Mouse (Mus musculus) stomach, embryonic 15.5 days (tissue): Measurements from ENCODE around the gene Tapt1. TPM values are rescaled to one million over a fixed set of nuclear protein-coding genes. Genes with fewer than 3 reads are reported as not detected.
A peak's percentile ranks its signal among the peaks of the same experiment; 100 is the strongest.

Experiments used
- ATAC-seq: fragments of 200-750 bp; cut with Nextera tagmentation; 2 replicates; pipeline ENCODE4 v1.8.0; 2017; ENCODE audit warnings: low read depth, moderate number of reproducible peaks, moderate TSS enrichment; ENCODE audit not compliant: insufficient read depth, low FRiP score
- H3K27ac ChIP-seq: fragments of 300-500 bp; sonication (generic); 2 replicates; pipeline ENCODE4 v1.5.1; 2015; ENCODE audit warnings: mild to moderate bottlenecking, inconsistent platforms
- H3K27me3 ChIP-seq: fragments of 300-500 bp; sonication (generic); replicated peaks from 2 replicates; pipeline ENCODE4 v1.6.1; 2015; ENCODE audit warnings: inconsistent platforms
- H3K36me3 ChIP-seq: fragments of 300-500 bp; sonication (generic); 2 replicates; pipeline ENCODE4 v1.6.1; 2015; ENCODE audit warnings: inconsistent platforms
- H3K4me1 ChIP-seq: fragments of 300-500 bp; sonication (generic); 2 replicates; pipeline ENCODE4 v1.6.1; 2015; ENCODE audit warnings: inconsistent platforms
- H3K4me2 ChIP-seq: fragments of 300-500 bp; sonication (generic); 2 replicates; pipeline ENCODE4 v1.6.1; 2015; ENCODE audit warnings: mild to moderate bottlenecking, inconsistent platforms
- H3K4me3 ChIP-seq: fragments of 300-500 bp; sonication (generic); replicated peaks from 2 replicates; pipeline ENCODE4 v1.5.1; 2015; ENCODE audit warnings: inconsistent platforms
- H3K9ac ChIP-seq: fragments of 300-500 bp; sonication (generic); 2 replicates; pipeline ENCODE4 v1.6.1; 2015; ENCODE audit warnings: inconsistent platforms
- H3K9me3 ChIP-seq: fragments of 300-500 bp; sonication (generic); 2 replicates; pipeline ENCODE4 v1.6.1; 2016; ENCODE audit warnings: inconsistent platforms
- WGBS: fragments of 180-500 bp; shearing (Covaris S2); methylation state at CpG from one replicate; pipeline ENCODE4 v1.1.7; 2015; 5-methylcytosine and 5-hydroxymethylcytosine counted together
- polyA plus RNA-seq: library from polyadenylated mRNA; unstranded; fragments of >200 nt; fragmentation: Nextera tagmentation; extraction: Ambion mirVana; gene quantifications from 2 replicates; pipeline ENCODE4 v1.2.1, GENCODE M21; 2015

Tapt1 gene
- polyA plus RNA-seq, 1 experiment from 2014 or later = 29.7 TPM

- no peak overlapping the region for H3K9ac ChIP-seq
- no peaks in the 10 kb centered on the region for H3K4me1 ChIP-seq
- H3K27ac ChIP-seq = no peak overlapping the region
- H3K27me3 ChIP-seq = no peaks in the 10 kb centered on the region
- H3K36me3 ChIP-seq = no peaks in the 10 kb centered on the region
- H3K9me3 ChIP-seq = no peaks in the 10 kb centered on the region
- 57% methylated on average over 2 of the region's 2 CpGs for WGBS
- H3K4me3 ChIP-seq = no peak overlapping the region
- ATAC-seq = peak; percentile 68; the same call in 1 of the 2 replicates
- no peak overlapping the region for H3K4me2 ChIP-seq
Observed at GRCm38 (mm10) chr5:44214025-44214424, 12.4 kb downstream of the Tapt1 start.

GRCm38 (mm10) chr5:44213391-44213790 is 13.0 kb downstream of the Tapt1 start:
- Histone ChIP-seq H3K36me3 (no peaks in the 10 kb centered on the region), H3K27me3 (no peaks in the 10 kb centered on the region), H3K9me3 (no peaks in the 10 kb centered on the region), H3K9ac (no peak overlapping the region), H3K4me1 (no peaks in the 10 kb centered on the region), H3K4me3 (no peak overlapping the region), H3K4me2 (no peak overlapping the region), H3K27ac (no peak overlapping the region)
- WGBS = 89% methylated on average over 5 of the region's 5 CpGs
- ATAC-seq = no peak

- H3K9me3 ChIP-seq = no peaks in the 10 kb centered on the region
- no peak for ATAC-seq
- H3K4me3 ChIP-seq = no peak overlapping the region
- no peak overlapping the region for H3K27ac ChIP-seq
- no peaks in the 10 kb centered on the region for H3K36me3 ChIP-seq
- WGBS = 75% methylated on average over 6 of the region's 6 CpGs
- H3K4me1 ChIP-seq = no peaks in the 10 kb centered on the region
- no peak overlapping the region for H3K9ac ChIP-seq
- no peak overlapping the region for H3K4me2 ChIP-seq
- H3K27me3 ChIP-seq = no peaks in the 10 kb centered on the region
Observed at GRCm38 (mm10) chr5:44211818-44212465, 14.5 kb downstream of the Tapt1 start.

GRCm38 (mm10) chr5:44207286-44207685 is 19.1 kb downstream of the Tapt1 start:
- ATAC-seq = no peak
- Histone ChIP-seq H3K4me1 (no peaks in the 10 kb centered on the region), H3K27ac (no peak overlapping the region), H3K4me3 (no peak overlapping the region), H3K9me3 (no peaks in the 10 kb centered on the region), H3K36me3 (no peaks in the 10 kb centered on the region), H3K27me3 (no peaks in the 10 kb centered on the region), H3K4me2 (no peak overlapping the region), H3K9ac (no peak overlapping the region)
- 79% methylated on average over 4 of the region's 4 CpGs for WGBS

- no peaks in the 10 kb centered on the region for H3K27me3 ChIP-seq
- no peaks in the 10 kb centered on the region for H3K9me3 ChIP-seq
- H3K4me2 ChIP-seq = no peak overlapping the region
- H3K4me3 ChIP-seq = no peak overlapping the region
- 78% methylated on average over 5 of the region's 5 CpGs for WGBS
- no peak overlapping the region for H3K9ac ChIP-seq
- H3K36me3 ChIP-seq = no peaks in the 10 kb centered on the region
- ATAC-seq = no peak
- H3K27ac ChIP-seq = no peak overlapping the region
- H3K4me1 ChIP-seq = no peaks in the 10 kb centered on the region
Observed at GRCm38 (mm10) chr5:44206651-44207050, 19.8 kb downstream of the Tapt1 start.

GRCm38 (mm10) chr5:44203410-44203809 is 23.0 kb downstream of the Tapt1 start:
- Histone ChIP-seq H3K4me1 (no peaks in the 10 kb centered on the region), H3K9ac (no peak overlapping the region), H3K4me3 (no peak overlapping the region), H3K27me3 (no peaks in the 10 kb centered on the region), H3K27ac (no peak overlapping the region), H3K36me3 (0 out of 2 replicates have a peak, but pooled peaks cover 2% of the 10 kb centered on the region), H3K4me2 (no peak overlapping the region), H3K9me3 (no peaks in the 10 kb centered on the region)
- ATAC-seq = peak; percentile 72; the same call in 1 of the 2 replicates
- WGBS = 67% methylated on average over 1 of the region's 1 CpGs

GRCm38 (mm10) chr5:44201665-44202064 is 24.8 kb downstream of the Tapt1 start:
- Histone ChIP-seq H3K4me1 (no peaks in the 10 kb centered on the region), H3K9ac (no peak overlapping the region), H3K27ac (no peak overlapping the region), H3K36me3 (0 out of 2 replicates have a peak, but pooled peaks cover 2% of the 10 kb centered on the region), H3K4me3 (no peak overlapping the region), H3K4me2 (no peak overlapping the region), H3K9me3 (no peaks in the 10 kb centered on the region), H3K27me3 (no peaks in the 10 kb centered on the region)
- no peak for ATAC-seq

- H3K27me3 ChIP-seq = no peaks in the 10 kb centered on the region
- no peak for ATAC-seq
- H3K36me3 ChIP-seq = peaks cover 3% of the 10 kb centered on the region; the same call in 1 of the 2 replicates
- no peak overlapping the region for H3K4me3 ChIP-seq
- H3K4me2 ChIP-seq = no peak overlapping the region
- H3K9me3 ChIP-seq = no peaks in the 10 kb centered on the region
- 80% methylated on average over 4 of the region's 4 CpGs for WGBS
- H3K9ac ChIP-seq = no peak overlapping the region
- H3K27ac ChIP-seq = no peak overlapping the region
- no peaks in the 10 kb centered on the region for H3K4me1 ChIP-seq
Observed at GRCm38 (mm10) chr5:44199109-44199508, 27.3 kb downstream of the Tapt1 start.

GRCm38 (mm10) chr5:44198471-44198870 is 28.0 kb downstream of the Tapt1 start:
- Histone ChIP-seq H3K4me1 (no peaks in the 10 kb centered on the region), H3K9me3 (no peaks in the 10 kb centered on the region), H3K9ac (no peak overlapping the region), H3K27ac (no peak overlapping the region), H3K4me3 (no peak overlapping the region), H3K4me2 (no peak overlapping the region), H3K36me3 (peaks cover 7% of the 10 kb centered on the region), H3K27me3 (no peaks in the 10 kb centered on the region)
- 91% methylated on average over 4 of the region's 4 CpGs for WGBS
- no peak for ATAC-seq

- no peak overlapping the region for H3K27ac ChIP-seq
- WGBS = 80% methylated on average over 5 of the region's 5 CpGs
- peaks cover 12% of the 10 kb centered on the region for H3K36me3 ChIP-seq
- no peak overlapping the region for H3K4me3 ChIP-seq
- no peak overlapping the region for H3K4me2 ChIP-seq
- H3K4me1 ChIP-seq = no peaks in the 10 kb centered on the region
- no peaks in the 10 kb centered on the region for H3K27me3 ChIP-seq
- H3K9me3 ChIP-seq = no peaks in the 10 kb centered on the region
- H3K9ac ChIP-seq = no peak overlapping the region
- no peak for ATAC-seq
Observed at GRCm38 (mm10) chr5:44197806-44198205, 28.6 kb downstream of the Tapt1 start.

GRCm38 (mm10) chr5:44196167-44196566 is 30.3 kb downstream of the Tapt1 start:
- Histone ChIP-seq H3K36me3 (peaks cover 15% of the 10 kb centered on the region), H3K9ac (no peak overlapping the region), H3K27ac (no peak overlapping the region), H3K4me1 (no peaks in the 10 kb centered on the region), H3K9me3 (no peaks in the 10 kb centered on the region), H3K27me3 (no peaks in the 10 kb centered on the region), H3K4me2 (no peak overlapping the region), H3K4me3 (no peak overlapping the region)
- WGBS = 80% methylated on average over 4 of the region's 4 CpGs
- no peak for ATAC-seq

GRCm38 (mm10) chr5:44187370-44187769 is 39.1 kb downstream of the Tapt1 start:
- no peak overlapping the region for H3K9ac ChIP-seq
- no peaks in the 10 kb centered on the region for H3K4me1 ChIP-seq
- no peak overlapping the region for H3K27ac ChIP-seq
- H3K36me3 ChIP-seq = peaks cover 23% of the 10 kb centered on the region
- H3K9me3 ChIP-seq = no peaks in the 10 kb centered on the region
- H3K27me3 ChIP-seq = no peaks in the 10 kb centered on the region
- no peak for ATAC-seq
- H3K4me2 ChIP-seq = no peak overlapping the region
- H3K4me3 ChIP-seq = no peak overlapping the region

- ATAC-seq = peak; percentile 89
Observed at GRCm38 (mm10) chr5:44181669-44182068, 44.8 kb downstream of the Tapt1 start.

More at GRCm38 (mm10) chr5:44181669-44182068, 44.8 kb downstream of the Tapt1 start:
- 85% methylated on average over 3 of the region's 3 CpGs for WGBS
- H3K4me3 ChIP-seq = no peak overlapping the region
- H3K4me2 ChIP-seq = no peak overlapping the region
- no peak overlapping the region for H3K9ac ChIP-seq
- no peak overlapping the region for H3K27ac ChIP-seq
- no peaks in the 10 kb centered on the region for H3K4me1 ChIP-seq
- peaks cover 36% of the 10 kb centered on the region for H3K36me3 ChIP-seq
- H3K9me3 ChIP-seq = no peaks in the 10 kb centered on the region
- no peaks in the 10 kb centered on the region for H3K27me3 ChIP-seq
